Mouse (Mus musculus): ENCODE results near the gene Ddx11.

DNA sequence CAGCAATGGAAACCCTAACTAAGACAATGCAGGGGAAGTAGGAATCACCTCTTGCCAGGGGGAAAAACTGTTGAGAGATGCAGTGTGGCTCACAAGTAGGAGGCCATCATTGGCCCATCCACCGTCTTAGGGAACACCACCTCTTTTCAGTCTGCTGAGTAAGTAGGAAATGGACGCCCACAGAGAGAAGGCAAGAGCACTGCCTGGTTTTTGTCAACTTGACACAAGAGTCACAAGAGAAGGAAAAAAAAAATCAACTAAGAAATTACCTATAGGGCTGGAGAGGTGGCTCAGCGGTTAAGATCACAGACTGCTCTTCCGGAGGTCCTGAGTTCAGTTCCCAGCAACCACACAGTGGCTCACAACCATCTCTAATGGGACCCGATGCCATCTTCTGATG is 35.0 kb downstream of the Ddx11 start:
- TF ChIP-seq CTCF (IDR thresholded peaks at IDR 0.05; ENCODE audit: borderline replicate concordance, control insufficient read depth, extremely low read depth, insufficient read depth, low read length, poor library complexity) (no peak), POLR2A (IDR thresholded peaks at IDR 0.05; ENCODE audit: control insufficient read depth, extremely low read depth, insufficient read depth, low read length, poor library complexity) (no peak)

All from thymus, adult 2 months (tissue).